Comparison of ENCODE assay signal across 20 mouse cellular contexts in genomic region chr2:157245001-157245400, GRCm38 (mm10). TPM values are rescaled to one million over a fixed set of nuclear protein-coding genes. Genes with fewer than 3 reads are reported as not detected.
DNase-seq lines count a peak whose midpoint lies in the region; ATAC-seq and TF ChIP-seq lines count a peak whose summit lies in the region.
"Had no signal": no experiment of that assay in that cellular context is flagged by ENCODE, and none has a peak within 500 bp of the region (broad histone marks: within the 10 kb centered on the region; RNA-seq: fewer than 3 reads in every experiment).

No protein-coding gene starts in this region.

- no peak overlapping the region for H3K9ac ChIP-seq in intestine, embryonic 14.5 days (ENCODE audit: low read length)
- H3K9ac ChIP-seq in hindbrain, embryonic 11.5 days (ENCODE audit: low read depth, low read length) = no peak overlapping the region
- H3K9ac ChIP-seq: forebrain, embryonic 13.5 days; limb, embryonic 15.5 days; liver, embryonic 15.5 days; midbrain, embryonic 12.5 days; neural tube, embryonic 13.5 days had no signal

- H3K4me2 ChIP-seq in intestine, embryonic 14.5 days (ENCODE audit: low read length) = no peak overlapping the region
- H3K4me2 ChIP-seq in hindbrain, embryonic 11.5 days (replicated peaks; ENCODE audit: low read depth, low read length) = no peak overlapping the region
- H3K4me2 ChIP-seq: forebrain, embryonic 13.5 days; limb, embryonic 15.5 days; liver, embryonic 15.5 days; midbrain, embryonic 12.5 days; neural tube, embryonic 13.5 days had no signal

- no peaks in the 10 kb centered on the region for H3K4me1 ChIP-seq in intestine, embryonic 14.5 days (replicated peaks; ENCODE audit: control insufficient read depth, insufficient read depth, low read length)
- no peaks in the 10 kb centered on the region for H3K4me1 ChIP-seq in kidney, adult 2 months (ENCODE audit: control insufficient read depth, insufficient read depth, low read length)
- H3K4me1 ChIP-seq in hindbrain, embryonic 11.5 days (replicated peaks; ENCODE audit: control insufficient read depth, insufficient read depth, low read length) = no peaks in the 10 kb centered on the region
- H3K4me1 ChIP-seq: forebrain, embryonic 13.5 days; limb, embryonic 15.5 days; liver, embryonic 15.5 days; midbrain, embryonic 12.5 days; neural tube, embryonic 13.5 days had no signal

- H3K27ac ChIP-seq in intestine, embryonic 14.5 days (ENCODE audit: low read depth) = no peak overlapping the region
- no peak overlapping the region for H3K27ac ChIP-seq in kidney, adult 2 months (ENCODE audit: insufficient read depth, low read depth, low read length)
- H3K27ac ChIP-seq in gastrocnemius, adult 2 months = no peak overlapping the region
- H3K27ac ChIP-seq in hindbrain, embryonic 11.5 days (ENCODE audit: low read depth, low read length) = no peak overlapping the region
- H3K27ac ChIP-seq: embryonic facial prominence, embryonic 10.5 days; forebrain, embryonic 13.5 days; kidney, postnatal 0 days; limb, embryonic 15.5 days; liver, embryonic 15.5 days; macrophage; midbrain, embryonic 12.5 days; neural tube, embryonic 13.5 days had no signal

- no peak overlapping the region for H3K4me3 ChIP-seq in intestine, embryonic 14.5 days (ENCODE audit: low read depth, low read length)
- no peak overlapping the region for H3K4me3 ChIP-seq in kidney, adult 2 months (ENCODE audit: insufficient read depth, low read depth, low read length)
- H3K4me3 ChIP-seq in gastrocnemius, adult 2 months = no peak overlapping the region
- no peak overlapping the region for H3K4me3 ChIP-seq in hindbrain, embryonic 11.5 days (ENCODE audit: low read depth, low read length)
- H3K4me3 ChIP-seq: embryonic facial prominence, embryonic 10.5 days; forebrain, embryonic 13.5 days; limb, embryonic 15.5 days; liver, embryonic 15.5 days; midbrain, embryonic 12.5 days; neural tube, embryonic 13.5 days had no signal

- intact Hi-C loops in gastrocnemius, adult 2 months (cut with DNase I) = no loop called here

- WGBS in intestine, embryonic 14.5 days = 9% methylated on average over 5 of the region's 5 CpGs
- WGBS in kidney, adult 2 months = 23% methylated on average over 5 of the region's 5 CpGs
- 50% methylated on average over 5 of the region's 5 CpGs for WGBS in hindbrain, embryonic 11.5 days

- H3K36me3 ChIP-seq in intestine, embryonic 14.5 days (ENCODE audit: control insufficient read depth, insufficient read depth, low read length) = no peaks in the 10 kb centered on the region
- no peaks in the 10 kb centered on the region for H3K36me3 ChIP-seq in kidney, adult 2 months (ENCODE audit: control insufficient read depth, insufficient read depth, low read length)
- H3K36me3 ChIP-seq in hindbrain, embryonic 11.5 days (ENCODE audit: control insufficient read depth, insufficient read depth, low read length) = no peaks in the 10 kb centered on the region
- H3K36me3 ChIP-seq: embryonic facial prominence, embryonic 10.5 days; limb, embryonic 15.5 days; liver, embryonic 15.5 days; midbrain, embryonic 12.5 days; neural tube, embryonic 13.5 days had no signal

- no peaks in the 10 kb centered on the region for H3K9me3 ChIP-seq in intestine, embryonic 14.5 days (ENCODE audit: control insufficient read depth, low read length)
- H3K9me3 ChIP-seq in hindbrain, embryonic 11.5 days (ENCODE audit: control insufficient read depth, low read length) = no peaks in the 10 kb centered on the region
- H3K9me3 ChIP-seq: embryonic facial prominence, embryonic 10.5 days; forebrain, embryonic 13.5 days; limb, embryonic 15.5 days; liver, embryonic 15.5 days; midbrain, embryonic 12.5 days; neural tube, embryonic 13.5 days had no signal

- ATAC-seq in intestine, embryonic 14.5 days (replicated peaks; ENCODE audit: low FRiP score, low TSS enrichment, low read depth) = peak; percentile 78
- ATAC-seq in hindbrain, embryonic 11.5 days (ENCODE audit: low FRiP score) = no peak
- ATAC-seq: forebrain, embryonic 13.5 days had no signal

- DNase-seq in embryo, embryonic 9.5 days (ENCODE audit: extremely low spot score) = peak; percentile 1
- no peak for DNase-seq in embryo, embryonic 10 days (ENCODE audit: low spot score)
- DNase-seq in adrenal gland, adult 2 months = peak; percentile 43
- DNase-seq in intestine, embryonic 14.5 days (ENCODE audit: low spot score) = no peak
- DNase-seq in yolk sac, embryonic 10.5 days (ENCODE audit: low spot score) = peak; percentile 90
- no peak for DNase-seq in kidney, adult 2 months
- DNase-seq in gastrocnemius, adult 2 months = no peak
- DNase-seq in hindbrain, embryonic 11.5 days (ENCODE audit: low spot score) = no peak
- DNase-seq: cerebellum, adult 9-10 months; gastrocnemius, postnatal 14 days; spleen, adult 18-20 months; thymus, postnatal 36 days had no signal

- TF ChIP-seq POLR2A in kidney, adult 2 months (IDR thresholded peaks at IDR 0.05; ENCODE audit: low read depth, low read length) = no peak

- no peaks in the 10 kb centered on the region for H3K27me3 ChIP-seq in intestine, embryonic 14.5 days (replicated peaks; ENCODE audit: control insufficient read depth, insufficient read depth, low read length)
- no peaks in the 10 kb centered on the region for H3K27me3 ChIP-seq in kidney, adult 2 months (replicated peaks; ENCODE audit: control insufficient read depth, insufficient read depth, low read length)
- no peaks in the 10 kb centered on the region for H3K27me3 ChIP-seq in hindbrain, embryonic 11.5 days (ENCODE audit: control insufficient read depth, insufficient read depth, low read length)
- H3K27me3 ChIP-seq: forebrain, embryonic 13.5 days; limb, embryonic 15.5 days; liver, embryonic 15.5 days; midbrain, embryonic 12.5 days; neural tube, embryonic 13.5 days had no signal

- no peak for TF ChIP-seq CTCF in kidney, adult 2 months (conservative IDR thresholded peaks at IDR 0.05; ENCODE audit: insufficient read depth, insufficient read length, low read depth, low read length)
- TF ChIP-seq CTCF in gastrocnemius, adult 2 months (IDR thresholded peaks at IDR 0.05) = no peak

RNA-seq across cellular contexts. Expression of gene Rpn2, which starts 33.8 kb away (rescaled TPM):
- 100 to 1,000 TPM; 296 to 306 TPM for total RNA-seq in adrenal gland, adult 2 months (2021)
- 198 and 225 TPM in 2 replicates for polyA plus RNA-seq in adrenal gland, adult 2 months (2012; rRNA removed)
- polyA plus RNA-seq in intestine, embryonic 14.5 days (2014; fragmentation: Nextera tagmentation; extraction: Ambion mirVana) = 338 and 339 TPM in 2 replicates
- polyA plus RNA-seq in kidney, adult 2 months (2012; rRNA removed) = 171 and 196 TPM in 2 replicates
- total RNA-seq in gastrocnemius, adult 2 months (2021) = 10 to 100 TPM; 69.4 to 84.8 TPM
- polyA plus RNA-seq in hindbrain, embryonic 11.5 days (2014; fragmentation: Nextera tagmentation; extraction: Ambion mirVana) = 227 and 256 TPM in 2 replicates

RNA-seq across cellular contexts. Expression of gene Mroh8, which starts 34.3 kb away (rescaled TPM):
- total RNA-seq in adrenal gland, adult 2 months (2021) = under 1 TPM; 0.26 to 0.48 TPM
- polyA plus RNA-seq in adrenal gland, adult 2 months (2012; rRNA removed) = 0.37 and 0.90 TPM in 2 replicates
- 0.32 and 0.62 TPM in 2 replicates for polyA plus RNA-seq in intestine, embryonic 14.5 days (2014; fragmentation: Nextera tagmentation; extraction: Ambion mirVana)
- 0.12 and 0.13 TPM in 2 replicates for polyA plus RNA-seq in kidney, adult 2 months (2012; rRNA removed)
- 1 to 10 TPM in 1 of 2 experiments, under 1 TPM in 1; 0.46 to 1.1 TPM for total RNA-seq in gastrocnemius, adult 2 months (2021)
- polyA plus RNA-seq in hindbrain, embryonic 11.5 days (2014; fragmentation: Nextera tagmentation; extraction: Ambion mirVana) = 0.75 and 0.79 TPM in 2 replicates
- polyA plus RNA-seq: macrophage had no signal

RNA-seq across cellular contexts. Expression of gene Rbl1, which starts 40.7 kb away (rescaled TPM):
- total RNA-seq in adrenal gland, adult 2 months (2021) = 1 to 10 TPM; 3.7 to 5.6 TPM
- polyA plus RNA-seq in adrenal gland, adult 2 months (2012; rRNA removed) = 1.6 and 1.7 TPM in 2 replicates
- polyA plus RNA-seq in intestine, embryonic 14.5 days (2014; fragmentation: Nextera tagmentation; extraction: Ambion mirVana) = 25.0 and 25.8 TPM in 2 replicates
- 3.1 and 3.2 TPM in 2 replicates for polyA plus RNA-seq in kidney, adult 2 months (2012; rRNA removed)
- total RNA-seq in gastrocnemius, adult 2 months (2021) = 1 to 10 TPM; 1.6 to 1.7 TPM
- 29.9 and 31.8 TPM in 2 replicates for polyA plus RNA-seq in hindbrain, embryonic 11.5 days (2014; fragmentation: Nextera tagmentation; extraction: Ambion mirVana)

Comparison
In these comparisons a context has a peak if more than half of its experiments do, and no peak if none do; other contexts are left out.
1. DNase-seq: peak in embryo, embryonic 9.5 days (single experiment), adrenal gland, adult 2 months (single experiment) and yolk sac, embryonic 10.5 days (single experiment); none in embryo, embryonic 10 days (single experiment), intestine, embryonic 14.5 days (single experiment), kidney, adult 2 months (single experiment), gastrocnemius, adult 2 months (single experiment) and hindbrain, embryonic 11.5 days (single experiment).